Mouse (Mus musculus) intestine, embryonic 15.5 days (tissue): ENCODE measurements at regions not wholly inside any gene's neighbourhood (a gene's known extent, or its start where the extent isn't known, plus 50 kb on each side); places are given as distances from the start of the nearest gene placed in this dataset.

Experiments used
- ATAC-seq: fragments of 200-750 bp; cut with Nextera tagmentation; 2 replicates; pipeline ENCODE4 v1.8.0; 2017; ENCODE audit warnings: moderate TSS enrichment, moderate library complexity
- H3K27ac ChIP-seq: fragments of 300-500 bp; sonication (generic); 2 replicates; pipeline ENCODE4 v1.5.1; 2015; ENCODE audit warnings: mild to moderate bottlenecking, inconsistent platforms
- H3K27me3 ChIP-seq: fragments of 300-500 bp; sonication (generic); replicated peaks from 2 replicates; pipeline ENCODE4 v1.6.1; 2015; ENCODE audit warnings: inconsistent platforms
- H3K36me3 ChIP-seq: fragments of 300-500 bp; sonication (generic); 2 replicates; pipeline ENCODE4 v1.6.1; 2015; ENCODE audit warnings: inconsistent platforms
- H3K4me1 ChIP-seq: fragments of 300-500 bp; sonication (generic); replicated peaks from 2 replicates; pipeline ENCODE4 v1.6.1; 2015; ENCODE audit warnings: inconsistent platforms
- H3K4me2 ChIP-seq: fragments of 300-500 bp; sonication (generic); replicated peaks from 2 replicates; pipeline ENCODE4 v1.6.1; 2015; ENCODE audit warnings: mild to moderate bottlenecking, inconsistent platforms
- H3K4me3 ChIP-seq: fragments of 300-500 bp; sonication (generic); replicated peaks from 2 replicates; pipeline ENCODE4 v1.5.1; 2015; ENCODE audit warnings: inconsistent platforms
- H3K9ac ChIP-seq: fragments of 300-500 bp; sonication (generic); 2 replicates; pipeline ENCODE4 v1.6.1; 2015; ENCODE audit warnings: inconsistent platforms
- H3K9me3 ChIP-seq: fragments of 300-500 bp; sonication (generic); 2 replicates; pipeline ENCODE4 v1.6.1; 2016; ENCODE audit warnings: inconsistent platforms
- WGBS: fragments of 180-500 bp; shearing (Covaris S2); methylation state at CpG from one replicate; pipeline ENCODE4 v1.1.7; 2015; 5-methylcytosine and 5-hydroxymethylcytosine counted together

- H3K27me3 ChIP-seq: no peaks in the 10 kb centered on the region
- no peak for ATAC-seq
- no peaks in the 10 kb centered on the region for H3K36me3 ChIP-seq
- H3K9ac ChIP-seq: no peak overlapping the region
- WGBS: 57% methylated on average over 4 of the region's 4 CpGs
- H3K9me3 ChIP-seq: no peaks in the 10 kb centered on the region
- no peak overlapping the region for H3K4me3 ChIP-seq
- H3K4me1 ChIP-seq: peaks cover 28% of the 10 kb centered on the region
- H3K27ac ChIP-seq: no peak overlapping the region
- no peak overlapping the region for H3K4me2 ChIP-seq
Observed at GRCm38 (mm10) chr17:45966736-45967135, 65.4 kb downstream of the Vegfa start.

- no peak overlapping the region for H3K27ac ChIP-seq
Observed at GRCm38 (mm10) chr17:45964031-45964430, 68.1 kb downstream of the Vegfa start.

GRCm38 (mm10) chr17:45963332-45963731 is 68.8 kb downstream of the Vegfa start:
- no peaks in the 10 kb centered on the region for H3K36me3 ChIP-seq
- no peak overlapping the region for H3K4me3 ChIP-seq
- ATAC-seq: no peak
- peaks cover 16% of the 10 kb centered on the region; the same call in 1 of the 2 replicates for H3K4me1 ChIP-seq
- H3K9ac ChIP-seq: no peak overlapping the region
- 61% methylated on average over 3 of the region's 3 CpGs for WGBS
- no peaks in the 10 kb centered on the region for H3K27me3 ChIP-seq
- H3K9me3 ChIP-seq: no peaks in the 10 kb centered on the region
- H3K27ac ChIP-seq: no peak overlapping the region
- no peak overlapping the region for H3K4me2 ChIP-seq

More at GRCm38 (mm10) chr17:45964031-45964430, 68.1 kb downstream of the Vegfa start:
- Histone ChIP-seq H3K36me3 (no peaks in the 10 kb centered on the region), H3K9ac (no peak overlapping the region), H3K4me1 (peaks cover 16% of the 10 kb centered on the region; the same call in 1 of the 2 replicates), H3K9me3 (no peaks in the 10 kb centered on the region), H3K4me2 (no peak overlapping the region), H3K4me3 (no peak overlapping the region), H3K27me3 (no peaks in the 10 kb centered on the region)
- ATAC-seq: peak; percentile 89

DNA sequence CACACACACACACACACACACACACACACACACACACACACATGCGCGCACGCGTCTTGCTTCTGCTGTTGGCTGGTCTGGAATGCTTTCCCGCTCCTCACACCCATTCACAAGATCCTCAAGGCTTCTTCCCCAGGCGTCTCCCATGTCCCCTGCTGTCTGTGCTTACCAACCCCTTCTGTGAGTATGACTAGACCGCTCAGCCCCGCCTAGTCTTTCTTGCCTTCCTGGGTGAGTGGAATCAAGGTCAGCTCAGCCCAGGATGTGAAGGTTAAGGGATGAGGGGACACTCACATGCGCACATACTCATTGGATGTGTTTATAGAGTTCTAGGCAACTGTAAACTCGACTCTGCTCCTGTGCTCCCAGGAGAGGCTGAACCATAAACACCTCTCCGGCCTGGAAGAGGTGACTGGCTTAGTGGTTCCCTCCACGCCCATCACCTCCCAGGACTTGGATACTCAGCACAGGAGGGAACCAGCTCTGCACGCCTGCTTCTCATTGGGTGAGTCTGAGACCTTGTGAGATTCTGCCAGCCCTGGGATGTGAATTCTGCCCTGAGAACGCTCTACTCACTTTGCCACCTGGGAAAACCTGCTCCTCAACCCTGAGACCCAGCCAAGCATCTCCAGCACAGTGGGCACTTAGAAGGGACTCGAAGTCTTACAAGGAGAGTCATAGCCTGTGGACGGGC is 70.4 kb downstream of the Vegfa start:
- H3K36me3 ChIP-seq: no peaks in the 10 kb centered on the region
- 70% methylated on average over 16 of the region's 16 CpGs for WGBS
- H3K27ac ChIP-seq: no peak overlapping the region
- no peaks in the 10 kb centered on the region for H3K9me3 ChIP-seq
- no peak overlapping the region for H3K4me3 ChIP-seq
- H3K4me2 ChIP-seq: no peak overlapping the region
- no peaks in the 10 kb centered on the region for H3K27me3 ChIP-seq
- H3K4me1 ChIP-seq: peaks cover 25% of the 10 kb centered on the region; the same call in 1 of the 2 replicates
- no peak overlapping the region for H3K9ac ChIP-seq
- ATAC-seq: no peak

GRCm38 (mm10) chr17:45958094-45958881 is 73.9 kb downstream of the Vegfa start:
- Histone ChIP-seq H3K4me1 (peaks cover 14% of the 10 kb centered on the region; the same call in 1 of the 2 replicates), H3K9me3 (no peaks in the 10 kb centered on the region), H3K27ac (0 out of 2 replicates have a peak overlapping the region, but pooled peaks have one; percentile 14), H3K4me2 (no peak overlapping the region), H3K27me3 (no peaks in the 10 kb centered on the region), H3K36me3 (no peaks in the 10 kb centered on the region), H3K4me3 (no peak overlapping the region), H3K9ac (no peak overlapping the region)
- peak; percentile 65; the same call in 1 of the 2 replicates for ATAC-seq
- 71% methylated on average over 7 of the region's 7 CpGs for WGBS

DNA sequence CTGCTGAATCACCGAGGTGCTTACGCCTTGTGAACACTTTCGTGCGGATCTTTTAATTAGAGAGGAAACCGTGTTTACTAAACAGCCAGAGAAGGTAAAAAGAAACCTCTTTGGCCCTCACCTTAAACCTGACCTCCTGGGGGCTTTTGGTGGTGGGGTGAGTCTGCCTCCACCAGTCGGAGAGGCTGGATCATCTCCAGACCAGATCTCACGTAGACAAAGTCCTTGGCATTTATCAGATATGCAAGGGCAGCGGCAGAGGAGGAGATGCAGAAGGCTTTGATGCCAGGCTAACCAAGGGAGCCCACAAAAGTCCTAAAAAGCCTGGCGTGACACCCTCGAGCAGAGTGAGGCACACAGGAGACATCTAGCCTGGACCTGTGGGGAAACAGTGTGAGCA is 76.7 kb downstream of the Vegfa start:
- Histone ChIP-seq H3K27me3 (no peaks in the 10 kb centered on the region), H3K4me3 (no peak overlapping the region), H3K27ac (no peak overlapping the region), H3K4me1 (peaks cover 18% of the 10 kb centered on the region; the same call in 1 of the 2 replicates), H3K9me3 (no peaks in the 10 kb centered on the region), H3K9ac (no peak overlapping the region), H3K4me2 (no peak overlapping the region), H3K36me3 (no peaks in the 10 kb centered on the region)
- WGBS: 60% methylated on average over 10 of the region's 10 CpGs
- no peak for ATAC-seq

GRCm38 (mm10) chr17:45954824-45955223 is 77.3 kb downstream of the Vegfa start:
- Histone ChIP-seq H3K4me3 (no peak overlapping the region), H3K4me1 (peaks cover 20% of the 10 kb centered on the region; the same call in 1 of the 2 replicates), H3K36me3 (no peaks in the 10 kb centered on the region), H3K27ac (no peak overlapping the region), H3K9me3 (no peaks in the 10 kb centered on the region), H3K4me2 (no peak overlapping the region), H3K27me3 (no peaks in the 10 kb centered on the region), H3K9ac (no peak overlapping the region)
- no peak for ATAC-seq
- 84% methylated on average over 7 of the region's 7 CpGs for WGBS

GRCm38 (mm10) chr17:45953523-45953922 is 78.6 kb downstream of the Vegfa start:
- Histone ChIP-seq H3K27ac (no peak overlapping the region), H3K4me1 (peaks cover 20% of the 10 kb centered on the region; the same call in 1 of the 2 replicates), H3K9me3 (no peaks in the 10 kb centered on the region), H3K36me3 (no peaks in the 10 kb centered on the region), H3K4me3 (no peak overlapping the region), H3K27me3 (no peaks in the 10 kb centered on the region), H3K4me2 (no peak overlapping the region), H3K9ac (no peak overlapping the region)
- 85% methylated on average over 8 of the region's 8 CpGs for WGBS
- ATAC-seq: no peak

DNA sequence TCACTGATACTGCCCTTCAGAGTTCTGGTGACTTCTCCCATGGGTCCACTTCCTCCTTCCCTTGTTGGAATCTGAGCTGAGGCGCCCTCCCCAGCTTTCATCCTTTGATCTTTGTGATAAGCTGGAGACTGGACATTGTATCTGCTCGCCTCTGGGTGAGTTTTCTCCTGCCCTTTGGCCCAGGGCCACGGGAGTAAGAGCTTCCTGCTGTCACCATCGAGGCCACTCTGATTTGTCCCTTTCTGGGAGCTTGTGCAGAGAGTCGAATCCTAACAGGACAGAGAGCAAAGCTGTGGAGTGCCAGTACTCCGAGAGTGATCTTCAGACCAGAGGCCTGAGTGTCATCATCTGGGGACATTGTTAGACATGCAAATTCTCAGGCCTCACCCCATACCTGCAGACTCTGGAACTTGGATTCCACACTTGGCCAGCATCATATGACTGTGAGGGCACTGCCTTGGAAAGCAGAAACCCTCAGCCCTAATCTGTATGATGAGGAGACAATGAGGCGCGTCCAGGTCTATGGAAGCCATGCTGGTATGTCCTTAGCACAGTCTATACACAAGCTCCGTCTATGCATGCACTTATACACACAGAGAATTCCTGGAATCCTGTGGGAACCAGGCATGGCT is 81.5 kb downstream of the Vegfa start:
- peaks cover 14% of the 10 kb centered on the region for H3K4me1 ChIP-seq
- H3K27me3 ChIP-seq: no peaks in the 10 kb centered on the region
- H3K9me3 ChIP-seq: no peaks in the 10 kb centered on the region
- no peaks in the 10 kb centered on the region for H3K36me3 ChIP-seq
- peak; percentile 60 for ATAC-seq
- no peak overlapping the region for H3K27ac ChIP-seq
- no peak overlapping the region for H3K4me3 ChIP-seq
- no peak overlapping the region for H3K9ac ChIP-seq
- H3K4me2 ChIP-seq: no peak overlapping the region
- 47% methylated on average over 9 of the region's 9 CpGs for WGBS

- no peak for ATAC-seq
- Histone ChIP-seq H3K27ac (no peak overlapping the region), H3K4me3 (no peak overlapping the region), H3K4me1 (peaks cover 11% of the 10 kb centered on the region), H3K27me3 (no peaks in the 10 kb centered on the region), H3K9me3 (no peaks in the 10 kb centered on the region), H3K36me3 (no peaks in the 10 kb centered on the region), H3K4me2 (no peak overlapping the region), H3K9ac (no peak overlapping the region)
- WGBS: 83% methylated on average over 6 of the region's 6 CpGs
Observed at GRCm38 (mm10) chr17:45949141-45949540, 83.0 kb downstream of the Vegfa start.

GRCm38 (mm10) chr17:45948314-45948935 is 83.7 kb downstream of the Vegfa start:
- H3K9ac ChIP-seq: no peak overlapping the region
- no peaks in the 10 kb centered on the region for H3K9me3 ChIP-seq
- no peak overlapping the region for H3K27ac ChIP-seq
- WGBS: 55% methylated on average over 5 of the region's 5 CpGs
- H3K4me2 ChIP-seq: no peak overlapping the region
- H3K27me3 ChIP-seq: no peaks in the 10 kb centered on the region
- ATAC-seq: peak; percentile 70
- no peaks in the 10 kb centered on the region for H3K36me3 ChIP-seq
- peaks cover 11% of the 10 kb centered on the region for H3K4me1 ChIP-seq
- no peak overlapping the region for H3K4me3 ChIP-seq

- H3K9me3 ChIP-seq: no peaks in the 10 kb centered on the region
- H3K36me3 ChIP-seq: no peaks in the 10 kb centered on the region
- 65% methylated on average over 3 of the region's 3 CpGs for WGBS
- no peak overlapping the region for H3K9ac ChIP-seq
- peaks cover 4% of the 10 kb centered on the region for H3K4me1 ChIP-seq
- no peaks in the 10 kb centered on the region for H3K27me3 ChIP-seq
- no peak for ATAC-seq
- H3K27ac ChIP-seq: no peak overlapping the region
- no peak overlapping the region for H3K4me2 ChIP-seq
- H3K4me3 ChIP-seq: no peak overlapping the region
Observed at GRCm38 (mm10) chr17:45945005-45945404, 87.2 kb downstream of the Vegfa start.
